Mouse (Mus musculus): ENCODE results near the gene Gnb1l. TPM values are rescaled to one million over a fixed set of nuclear protein-coding genes. Genes with fewer than 3 reads are reported as not detected.

Gene Gnb1l
- polyA plus RNA-seq, 2 experiments, result 6.0 to 7.7 TPM

GRCm38 (mm10) chr16:18568599-18568998 lies 70.1 kb downstream of the Gnb1l start:
- H3K4me1 ChIP-seq (replicated peaks; ENCODE audit: control insufficient read depth in 2 of 2, insufficient read depth in 2 of 2, low read length in 1 of 2), result no peaks in the 10 kb centered on the region
- H3K27ac ChIP-seq, result no peak overlapping the region
- ATAC-seq (ENCODE audit: insufficient read depth), result no peak
- no peak overlapping the region for H3K9ac ChIP-seq (replicated peaks)
- TF ChIP-seq EP300 (IDR thresholded peaks at IDR 0.05; ENCODE audit: low read depth) (no peak), CTCF (IDR thresholded peaks at IDR 0.05; ENCODE audit: low read depth) (no peak)
- H3K36me3 ChIP-seq (replicated peaks; ENCODE audit: control insufficient read depth, insufficient read depth, low read depth), result no peaks in the 10 kb centered on the region
- H3K27me3 ChIP-seq (ENCODE audit: control insufficient read depth, insufficient read depth, low read length), result no peaks in the 10 kb centered on the region
- H3K4me2 ChIP-seq (ENCODE audit: low read depth), result no peak overlapping the region
- H3K9me3 ChIP-seq (ENCODE audit: control insufficient read depth, low read length), result no peaks in the 10 kb centered on the region
- no peak overlapping the region for H3K4me3 ChIP-seq (ENCODE audit: insufficient read depth in 1 of 2, low read depth in 2 of 2, low read length in 2 of 2)
- 59% methylated on average over 7 of the region's 7 CpGs for WGBS (ENCODE audit: insufficient replicate concordance)
- DNase-seq (ENCODE audit: low read depth in 3 of 3, low spot score in 3 of 3), result no peak

DNA sequence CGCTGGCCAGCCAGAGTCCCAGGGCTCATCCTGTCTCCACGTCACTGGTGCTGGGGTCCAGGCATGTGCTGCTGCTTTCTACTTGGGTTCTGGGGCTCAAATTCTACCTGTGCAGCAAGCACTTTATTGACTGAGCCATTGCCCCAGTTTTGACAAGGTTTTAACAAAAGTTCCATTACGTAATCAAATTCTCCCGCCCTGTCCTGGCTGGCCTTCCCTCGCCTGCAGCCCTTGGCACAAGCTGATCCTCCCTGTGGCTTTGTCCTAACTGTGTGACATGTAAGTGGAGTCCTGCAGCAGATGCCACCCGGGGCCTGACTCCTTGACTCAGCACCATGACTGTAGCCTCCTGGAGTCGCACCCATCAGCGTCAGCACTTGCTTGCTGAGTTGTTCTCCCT lies 75.7 kb downstream of the Gnb1l start:
- no peak for DNase-seq (ENCODE audit: low read depth in 3 of 3, low spot score in 3 of 3)
- WGBS (ENCODE audit: insufficient replicate concordance), result 54% methylated on average over 8 of the region's 8 CpGs

DNA sequence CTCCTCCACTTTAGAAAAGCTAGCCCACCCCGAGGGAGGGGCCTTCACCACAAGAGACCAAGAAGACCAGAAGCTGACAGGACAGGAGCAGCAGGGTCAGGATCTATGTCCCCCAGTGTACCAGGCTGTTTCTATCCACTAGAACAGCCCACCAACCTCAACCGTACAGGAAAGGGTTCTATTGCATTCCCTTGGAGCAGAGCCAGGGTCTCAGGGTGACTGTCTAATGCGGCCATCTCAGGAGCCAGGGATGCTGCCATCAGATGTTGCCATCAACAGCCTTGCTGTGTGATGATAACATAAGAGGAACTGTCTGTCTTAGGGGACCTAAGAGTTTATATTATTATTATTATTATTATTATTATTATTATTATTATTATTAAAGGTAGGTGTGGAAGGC lies 78.6 kb downstream of the Gnb1l start:
- no peak for DNase-seq (ENCODE audit: low read depth in 3 of 3, low spot score in 3 of 3)
- TF ChIP-seq EP300 (IDR thresholded peaks at IDR 0.05; ENCODE audit: low read depth) (no peak), CTCF (IDR thresholded peaks at IDR 0.05; ENCODE audit: low read depth) (no peak)
- Histone ChIP-seq H3K4me3 (ENCODE audit: insufficient read depth in 1 of 2, low read depth in 2 of 2, low read length in 2 of 2) (no peak overlapping the region), H3K36me3 (replicated peaks; ENCODE audit: control insufficient read depth, insufficient read depth, low read depth) (no peaks in the 10 kb centered on the region), H3K9me3 (ENCODE audit: control insufficient read depth, low read length) (no peaks in the 10 kb centered on the region), H3K9ac (replicated peaks) (no peak overlapping the region), H3K4me1 (replicated peaks; ENCODE audit: control insufficient read depth in 2 of 2, insufficient read depth in 2 of 2, low read length in 1 of 2) (no peaks in the 10 kb centered on the region), H3K27ac (no peak overlapping the region), H3K27me3 (ENCODE audit: control insufficient read depth, insufficient read depth, low read length) (peaks cover 31% of the 10 kb centered on the region), H3K4me2 (ENCODE audit: low read depth) (no peak overlapping the region)
- no peak for ATAC-seq (ENCODE audit: insufficient read depth)
- WGBS (ENCODE audit: insufficient replicate concordance), result 30% methylated on average over 3 of the region's 3 CpGs

More for the DNA sequence above, 75.7 kb downstream of the Gnb1l start:
- Histone ChIP-seq H3K4me3 (ENCODE audit: insufficient read depth in 1 of 2, low read depth in 2 of 2, low read length in 2 of 2) (no peak overlapping the region), H3K27ac (no peak overlapping the region), H3K36me3 (replicated peaks; ENCODE audit: control insufficient read depth, insufficient read depth, low read depth) (no peaks in the 10 kb centered on the region), H3K9me3 (ENCODE audit: control insufficient read depth, low read length) (no peaks in the 10 kb centered on the region), H3K4me2 (ENCODE audit: low read depth) (no peak overlapping the region), H3K4me1 (replicated peaks; ENCODE audit: control insufficient read depth in 2 of 2, insufficient read depth in 2 of 2, low read length in 1 of 2) (no peaks in the 10 kb centered on the region), H3K9ac (replicated peaks) (no peak overlapping the region), H3K27me3 (ENCODE audit: control insufficient read depth, insufficient read depth, low read length) (peaks cover 2% of the 10 kb centered on the region; the same call in 1 of the 2 replicates)
- no peak for ATAC-seq (ENCODE audit: insufficient read depth)
- TF ChIP-seq EP300 (IDR thresholded peaks at IDR 0.05; ENCODE audit: low read depth) (no peak), CTCF (IDR thresholded peaks at IDR 0.05; ENCODE audit: low read depth) (no peak)

GRCm38 (mm10) chr16:18577599-18578160 lies 79.2 kb downstream of the Gnb1l start:
- no peaks in the 10 kb centered on the region for H3K4me1 ChIP-seq (replicated peaks; ENCODE audit: control insufficient read depth in 2 of 2, insufficient read depth in 2 of 2, low read length in 1 of 2)
- H3K27ac ChIP-seq, result no peak overlapping the region
- H3K4me3 ChIP-seq (ENCODE audit: insufficient read depth in 1 of 2, low read depth in 2 of 2, low read length in 2 of 2), result no peak overlapping the region
- no peaks in the 10 kb centered on the region for H3K9me3 ChIP-seq (ENCODE audit: control insufficient read depth, low read length)
- no peaks in the 10 kb centered on the region for H3K36me3 ChIP-seq (replicated peaks; ENCODE audit: control insufficient read depth, insufficient read depth, low read depth)
- H3K9ac ChIP-seq (replicated peaks), result no peak overlapping the region
- peaks cover 37% of the 10 kb centered on the region for H3K27me3 ChIP-seq (ENCODE audit: control insufficient read depth, insufficient read depth, low read length)
- 24% methylated on average over 5 of the region's 5 CpGs for WGBS (ENCODE audit: insufficient replicate concordance)
- TF ChIP-seq CTCF (IDR thresholded peaks at IDR 0.05; ENCODE audit: low read depth) (no peak), EP300 (IDR thresholded peaks at IDR 0.05; ENCODE audit: low read depth) (no peak)
- ATAC-seq (ENCODE audit: insufficient read depth) (no peak), DNase-seq (ENCODE audit: low read depth in 3 of 3, low spot score in 3 of 3) (no peak)
- no peak overlapping the region for H3K4me2 ChIP-seq (ENCODE audit: low read depth)

- WGBS (ENCODE audit: insufficient replicate concordance), result 29% methylated on average over 2 of the region's 2 CpGs
- Histone ChIP-seq H3K36me3 (replicated peaks; ENCODE audit: control insufficient read depth, insufficient read depth, low read depth) (no peaks in the 10 kb centered on the region), H3K4me1 (replicated peaks; ENCODE audit: control insufficient read depth in 2 of 2, insufficient read depth in 2 of 2, low read length in 1 of 2) (no peaks in the 10 kb centered on the region), H3K27ac (no peak overlapping the region), H3K9me3 (ENCODE audit: control insufficient read depth, low read length) (no peaks in the 10 kb centered on the region), H3K4me3 (ENCODE audit: insufficient read depth in 1 of 2, low read depth in 2 of 2, low read length in 2 of 2) (no peak overlapping the region), H3K27me3 (ENCODE audit: control insufficient read depth, insufficient read depth, low read length) (peaks cover 64% of the 10 kb centered on the region), H3K9ac (replicated peaks) (no peak overlapping the region), H3K4me2 (ENCODE audit: low read depth) (no peak overlapping the region)
- no peak for DNase-seq (ENCODE audit: low read depth in 3 of 3, low spot score in 3 of 3)
- TF ChIP-seq CTCF (IDR thresholded peaks at IDR 0.05; ENCODE audit: low read depth) (no peak), EP300 (IDR thresholded peaks at IDR 0.05; ENCODE audit: low read depth) (no peak)
- no peak for ATAC-seq (ENCODE audit: insufficient read depth)
These were observed 81.9 kb downstream of the Gnb1l start for GRCm38 (mm10) chr16:18580389-18580788.

Data from liver, embryonic 14.5 days (tissue).